Comparison of ENCODE assay signal across 7 mouse cellular contexts in genomic region chr9:48736361-48737209, GRCm38 (mm10).
DNase-seq lines count a peak whose midpoint lies in the region; ATAC-seq and TF ChIP-seq lines count a peak whose summit lies in the region.

No protein-coding gene starts in this region.

- no peaks in the 10 kb centered on the region for H3K9me3 ChIP-seq in forebrain, embryonic 13.5 days (replicated peaks)
- H3K9me3 ChIP-seq in hindbrain, embryonic 16.5 days (ENCODE audit: control insufficient read depth, low read length) = no peaks in the 10 kb centered on the region
- H3K9me3 ChIP-seq in lung, postnatal 0 days (ENCODE audit: low read length) = no peaks in the 10 kb centered on the region

- peaks cover 15% of the 10 kb centered on the region for H3K27me3 ChIP-seq in forebrain, embryonic 13.5 days
- H3K27me3 ChIP-seq in hindbrain, embryonic 16.5 days (replicated peaks; ENCODE audit: control insufficient read depth, insufficient read depth, low read length) = no peaks in the 10 kb centered on the region
- H3K27me3 ChIP-seq in lung, postnatal 0 days (replicated peaks; ENCODE audit: insufficient read depth, low read length) = no peaks in the 10 kb centered on the region

- ATAC-seq in forebrain, embryonic 13.5 days = peak; percentile 5
- peak; percentile 41; the same call in 1 of the 2 replicates for ATAC-seq in hindbrain, embryonic 16.5 days
- peak; percentile 55 for ATAC-seq in lung, postnatal 0 days

- H3K4me1 ChIP-seq in forebrain, embryonic 13.5 days = peaks cover 92% of the 10 kb centered on the region
- H3K4me1 ChIP-seq in hindbrain, embryonic 16.5 days (ENCODE audit: control insufficient read depth, insufficient read depth, low read depth, low read length) = peaks cover 52% of the 10 kb centered on the region
- peaks cover 72% of the 10 kb centered on the region for H3K4me1 ChIP-seq in lung, postnatal 0 days (ENCODE audit: insufficient read depth, low read depth, low read length)

- H3K36me3 ChIP-seq in forebrain, embryonic 13.5 days (ENCODE audit: poor library complexity, severe bottlenecking) = no peaks in the 10 kb centered on the region
- H3K36me3 ChIP-seq in hindbrain, embryonic 16.5 days (ENCODE audit: control insufficient read depth, insufficient read depth, low read length) = no peaks in the 10 kb centered on the region
- peaks cover 5% of the 10 kb centered on the region; the same call in 1 of the 2 replicates for H3K36me3 ChIP-seq in lung, postnatal 0 days (ENCODE audit: insufficient read depth, low read length)

- H3K9ac ChIP-seq in forebrain, embryonic 13.5 days = 0 out of 2 replicates have a peak overlapping the region, but pooled peaks have one; percentile 23
- no peak overlapping the region for H3K9ac ChIP-seq in hindbrain, embryonic 16.5 days (ENCODE audit: low read depth, low read length)
- peak overlapping the region; percentile 40 for H3K9ac ChIP-seq in lung, postnatal 0 days (replicated peaks; ENCODE audit: low read depth)

- H3K27ac ChIP-seq in forebrain, embryonic 13.5 days = peak overlapping the region; percentile 69
- peak overlapping the region; percentile 60 for H3K27ac ChIP-seq in hindbrain, embryonic 16.5 days (ENCODE audit: low read depth, low read length)
- peak overlapping the region; percentile 97 for H3K27ac ChIP-seq in lung, postnatal 0 days (ENCODE audit: low read length)

- peak overlapping the region; percentile 37 for H3K4me2 ChIP-seq in forebrain, embryonic 13.5 days
- peak overlapping the region; percentile 41 for H3K4me2 ChIP-seq in hindbrain, embryonic 16.5 days (ENCODE audit: low read length)
- H3K4me2 ChIP-seq in lung, postnatal 0 days (replicated peaks; ENCODE audit: low read depth, low read length) = no peak overlapping the region

- H3K4me3 ChIP-seq in forebrain, embryonic 13.5 days = no peak overlapping the region
- no peak overlapping the region for H3K4me3 ChIP-seq in hindbrain, embryonic 16.5 days (ENCODE audit: low read length)
- no peak overlapping the region for H3K4me3 ChIP-seq in lung, postnatal 0 days (ENCODE audit: low read depth, low read length)

- peak; percentile 80 for DNase-seq in layer of hippocampus, adult 11-12 months (ENCODE audit: low spot score)
- DNase-seq in layer of hippocampus, postnatal 25 days (ENCODE audit: extremely low spot score in 1 of 2, low spot score in 1 of 2) = no peak
- DNase-seq in lung, postnatal 0 days (ENCODE audit: low spot score) = peak; percentile 94
- DNase-seq in ovary, adult 18-20 months (ENCODE audit: low spot score) = no peak
- no peak for DNase-seq in cerebellum, postnatal 10 days

- no peak for TF ChIP-seq CTCF in lung, postnatal 0 days (IDR thresholded peaks at IDR 0.05)

- WGBS in forebrain, embryonic 13.5 days = 15% methylated on average over 10 of the region's 10 CpGs
- 24% methylated on average over 10 of the region's 10 CpGs for WGBS in hindbrain, embryonic 16.5 days
- 32% methylated on average over 10 of the region's 10 CpGs for WGBS in lung, postnatal 0 days

- peak; percentile 99 for TF ChIP-seq EP300 in lung, postnatal 0 days (IDR thresholded peaks at IDR 0.05)

Comparison
In these comparisons a context has a peak if more than half of its experiments do, and no peak if none do; other contexts are left out.
1. DNase-seq: peak in layer of hippocampus, adult 11-12 months (single experiment) and lung, postnatal 0 days (single experiment); none in layer of hippocampus, postnatal 25 days (0 of 2), ovary, adult 18-20 months (single experiment) and cerebellum, postnatal 10 days (0 of 2).
2. ATAC-seq: peak in every context shown above with its lines; median percentile 55 in lung, postnatal 0 days; 41 in hindbrain, embryonic 16.5 days; 5 in forebrain, embryonic 13.5 days.
3. Peak in every context shown above with its lines, with median percentiles within 50 percentile points of each other: H3K27ac ChIP-seq.